Mouse (Mus musculus): ENCODE results near the gene Entpd1. TPM values are rescaled to one million over a fixed set of nuclear protein-coding genes. Genes with fewer than 3 reads are reported as not detected.

Entpd1 gene
- total RNA-seq, 2 experiments from 2014 or later, result 20.2 to 25.9 TPM

DNA sequence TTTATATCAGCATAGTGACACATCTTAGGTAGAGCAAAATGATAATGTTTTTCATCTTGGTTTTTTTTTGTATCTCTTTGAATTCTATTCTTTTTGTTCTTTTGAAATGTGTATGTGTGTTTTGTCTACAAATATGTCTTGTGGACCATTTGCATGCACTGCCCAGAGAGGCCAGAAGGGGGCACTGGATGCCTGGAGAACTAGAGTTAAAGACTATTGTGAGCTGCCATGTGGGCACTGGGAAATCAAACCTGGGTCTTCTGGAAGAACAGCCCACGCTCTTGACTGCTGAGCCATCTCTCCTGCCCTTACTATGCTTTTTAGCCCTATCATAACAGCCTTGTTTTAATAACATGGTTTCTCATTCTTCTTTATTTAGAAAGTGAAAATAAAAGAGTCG is 142.1 kb downstream of the Entpd1 start:
- no peak for DNase-seq
- intact Hi-C loops (cut with DNase I; ENCODE audit: low total_unique reads), result no loop called here

DNA sequence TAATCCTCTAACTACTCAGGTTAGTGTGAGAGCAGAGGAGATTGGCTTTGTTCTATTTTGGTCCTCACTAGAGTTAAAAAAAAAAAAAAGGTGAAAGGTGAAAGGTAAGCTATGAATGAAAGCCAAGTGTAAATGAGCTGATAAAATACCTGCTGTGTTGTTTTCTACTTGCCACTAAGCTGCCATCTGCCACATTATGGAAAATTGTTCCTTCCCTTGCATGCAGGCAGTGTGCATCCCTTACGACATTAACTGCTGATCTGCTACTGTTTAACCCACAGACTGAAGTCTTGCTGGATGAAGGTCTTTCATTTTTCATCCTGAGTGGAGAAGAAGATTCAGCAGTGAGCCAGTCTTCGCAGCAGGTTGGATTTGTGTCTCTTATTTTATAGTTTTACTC is 147.9 kb downstream of the Entpd1 start:
- intact Hi-C loops (cut with DNase I; ENCODE audit: low total_unique reads), result loop anchor here (10.0 kb wide), 1 partner anchor 255 kb away; no protein-coding TSS in a partner anchor
- no peak for DNase-seq

DNA sequence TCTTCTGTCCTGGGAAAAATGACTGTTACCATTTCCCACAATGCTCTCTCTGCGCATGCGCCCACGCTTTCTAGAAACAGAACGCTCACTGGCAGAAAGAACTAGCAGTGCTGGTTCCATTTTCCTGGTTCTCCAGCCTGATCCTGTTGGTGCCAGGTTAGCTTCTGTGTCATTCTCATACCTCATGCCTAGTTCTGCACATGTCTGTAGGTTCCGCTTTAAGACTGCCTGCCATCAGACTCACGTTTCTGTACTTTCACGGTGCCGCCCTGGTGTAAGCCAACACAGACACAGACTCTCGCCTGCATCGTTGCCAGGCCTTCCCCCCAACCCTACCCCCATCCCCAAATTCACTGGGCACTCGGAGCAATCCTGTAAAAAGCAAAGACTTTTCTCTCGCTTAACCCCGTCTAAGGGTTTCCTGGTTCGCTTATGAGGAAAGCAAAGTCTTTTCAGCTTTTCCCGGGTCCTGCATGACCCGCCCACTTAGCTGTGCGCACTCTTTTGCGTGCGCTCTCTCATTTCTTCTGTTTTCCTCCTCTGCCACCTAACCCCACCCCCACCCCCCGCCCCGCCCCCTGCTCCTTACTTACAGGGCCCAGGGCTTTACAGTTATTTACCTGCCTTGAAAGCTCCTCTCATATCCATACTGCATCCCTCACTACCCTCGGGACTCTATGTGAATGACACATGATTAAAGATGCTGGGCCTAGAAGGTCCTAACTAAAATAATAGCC is 150.0 kb downstream of the Entpd1 start:
- intact Hi-C loops (cut with DNase I; ENCODE audit: low total_unique reads), result loop anchor here (10.0 kb wide), 1 partner anchor 253 kb away; no protein-coding TSS in a partner anchor
- DNase-seq, result peak; percentile 19

DNA sequence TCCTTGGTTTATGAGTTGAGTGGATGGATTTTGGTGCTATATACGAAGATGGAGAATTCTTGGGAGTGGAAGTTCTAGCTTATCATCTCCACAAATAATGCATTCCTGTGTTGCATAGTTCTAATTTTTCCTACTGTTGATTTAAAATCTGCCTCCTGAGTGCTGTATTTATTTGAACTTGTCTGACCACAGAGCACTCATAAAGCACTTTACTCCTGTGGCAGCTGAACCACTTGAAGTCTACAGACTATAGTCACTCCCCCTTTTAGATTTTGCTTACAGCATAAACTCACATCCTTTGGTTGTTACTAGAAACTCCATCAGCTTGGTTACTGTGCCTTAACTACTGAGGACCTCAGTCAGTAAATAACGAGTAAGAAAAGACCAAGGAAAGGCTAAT is 155.0 kb downstream of the Entpd1 start:
- intact Hi-C loops (cut with DNase I; ENCODE audit: low total_unique reads), result loop anchor here (10.0 kb wide), 1 partner anchor 248 kb away; no protein-coding TSS in a partner anchor
- no peak for DNase-seq

DNA sequence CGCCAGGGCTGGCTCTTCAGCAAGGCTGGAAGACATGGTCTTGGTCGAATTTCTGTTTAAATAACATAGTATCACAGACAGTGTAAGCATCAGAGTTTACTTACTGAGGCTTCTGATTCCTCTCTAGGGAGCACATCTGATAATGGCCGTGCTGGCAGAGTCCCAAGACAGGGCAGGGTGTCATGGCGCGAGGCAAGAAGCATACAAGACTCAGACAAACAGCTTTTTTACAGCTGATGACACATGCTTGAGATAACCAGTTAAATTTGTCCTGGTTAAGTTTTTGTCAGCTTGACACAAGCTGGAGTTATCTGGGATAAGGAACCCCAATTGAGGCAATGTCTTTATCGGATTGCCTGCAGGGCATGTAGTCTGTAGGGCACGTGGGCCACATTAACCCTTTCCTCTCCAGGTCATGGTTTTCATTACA is 157.2 kb downstream of the Entpd1 start:
- intact Hi-C loops (cut with DNase I; ENCODE audit: low total_unique reads), result loop anchor here (10.0 kb wide), 1 partner anchor 245 kb away; no protein-coding TSS in a partner anchor
- DNase-seq, result no peak

DNA sequence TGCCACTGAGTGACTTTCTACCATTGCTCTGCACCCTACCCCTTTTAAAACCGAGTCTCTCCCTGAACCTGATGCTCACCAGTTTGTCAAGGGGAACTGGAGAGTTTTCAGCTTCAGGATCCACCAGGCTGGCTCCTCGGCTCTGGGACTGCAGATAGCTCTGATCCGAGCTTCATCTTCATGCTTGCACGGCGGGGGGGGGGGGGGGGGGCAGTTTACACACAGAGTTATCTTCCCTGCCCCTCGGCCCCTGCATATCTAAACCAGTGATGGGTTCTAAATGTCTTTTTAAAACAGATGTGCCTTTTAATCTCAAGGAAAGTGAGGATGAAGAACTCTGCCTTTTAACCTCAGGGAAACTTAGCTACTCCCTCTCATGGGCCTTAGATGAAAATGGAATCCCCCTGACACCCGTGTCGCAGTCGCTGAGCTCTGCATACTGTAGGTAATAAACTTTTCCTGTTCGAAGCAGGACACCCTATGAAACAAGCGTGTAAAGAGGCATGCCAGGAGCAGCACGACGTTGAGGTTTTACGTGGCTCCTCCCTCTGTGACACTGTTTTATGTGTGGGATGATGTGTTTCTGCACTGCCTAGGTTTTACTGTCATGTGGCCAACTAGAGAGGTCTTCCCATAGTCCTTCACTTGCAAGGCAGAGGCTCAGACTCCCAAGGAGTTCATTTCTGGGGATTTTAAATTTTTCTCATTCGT is 176.0 kb downstream of the Entpd1 start:
- no peak for DNase-seq
- intact Hi-C loops (cut with DNase I; ENCODE audit: low total_unique reads), result no loop called here

DNA sequence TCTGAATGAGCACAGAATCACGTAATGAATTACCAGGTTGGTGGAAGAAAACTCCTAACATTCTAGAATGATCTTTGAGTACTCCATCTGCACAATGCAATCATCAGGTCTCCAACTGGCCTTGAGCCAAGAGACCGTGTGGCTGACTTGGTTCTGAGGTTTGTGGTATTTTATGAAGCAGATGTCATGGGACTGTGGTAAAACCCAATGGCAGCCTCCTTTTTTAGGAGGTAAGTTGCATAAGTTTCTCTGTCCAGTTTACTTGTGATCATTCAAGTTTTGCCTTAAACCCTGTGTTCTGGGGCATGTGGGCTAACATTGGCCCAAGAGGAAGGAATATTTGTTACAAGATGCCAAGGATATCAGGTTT is 176.5 kb downstream of the Entpd1 start:
- intact Hi-C loops (cut with DNase I; ENCODE audit: low total_unique reads), result no loop called here
- DNase-seq, result no peak

Other genes with a start within 250 kb of the Entpd1 start
- 100 to 1,000 TPM in 1 of 2 experiments, 10 to 100 TPM in 1; 59.4 to 109 TPM for gene Sorbs1, start 98.6 kb upstream of the Entpd1 start, total RNA-seq (2021)
- gene Aldh18a1, start 23.9 kb upstream of the Entpd1 start, total RNA-seq (2021), result 10 to 100 TPM in 1 of 2 experiments, 1 to 10 TPM in 1; 7.9 to 12.0 TPM
- gene Tctn3, start 133 bp upstream of the Entpd1 start, total RNA-seq (2021), result 1 to 10 TPM; 1.9 to 2.6 TPM
- not detected for gene Cc2d2b, start 136.4 kb downstream of the Entpd1 start, total RNA-seq (2021)
- gene Ccnj, start 218.9 kb downstream of the Entpd1 start, total RNA-seq (2021), result 1 to 10 TPM; 3.1 to 3.4 TPM

Data from gastrocnemius, postnatal 14 days (tissue).